Mouse (Mus musculus) urinary bladder, postnatal 25 days (tissue): ENCODE measurements at regions not wholly inside any gene's neighbourhood (a gene's known extent, or its start where the extent isn't known, plus 50 kb on each side); places are given as distances from the start of the nearest gene placed in this dataset.

Experiments used
- DNase-seq: peaks from one replicate; pipeline ENCODE4 v3.0.0; 2022; ENCODE audit warnings: low spot score

DNA sequence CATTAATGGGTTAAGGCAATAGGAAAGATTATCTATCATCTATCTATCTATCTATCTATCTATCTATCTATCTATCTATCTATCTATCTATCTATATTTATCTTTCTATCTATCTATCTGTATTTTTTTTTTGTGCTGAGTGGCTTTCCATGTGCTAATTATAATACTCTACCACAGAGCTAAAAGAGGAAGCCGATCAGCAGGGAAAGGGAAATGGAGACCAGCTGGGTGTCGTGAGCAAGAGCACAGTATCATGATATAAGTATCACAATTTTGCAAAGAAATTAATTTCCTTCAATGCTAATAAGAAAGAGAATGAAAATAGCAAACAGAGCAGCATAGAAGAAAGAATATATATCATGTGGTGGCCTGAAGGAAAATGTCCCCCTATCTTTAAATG, 69.6 kb downstream of the Cldn1 start:
- no peak for DNase-seq

DNA sequence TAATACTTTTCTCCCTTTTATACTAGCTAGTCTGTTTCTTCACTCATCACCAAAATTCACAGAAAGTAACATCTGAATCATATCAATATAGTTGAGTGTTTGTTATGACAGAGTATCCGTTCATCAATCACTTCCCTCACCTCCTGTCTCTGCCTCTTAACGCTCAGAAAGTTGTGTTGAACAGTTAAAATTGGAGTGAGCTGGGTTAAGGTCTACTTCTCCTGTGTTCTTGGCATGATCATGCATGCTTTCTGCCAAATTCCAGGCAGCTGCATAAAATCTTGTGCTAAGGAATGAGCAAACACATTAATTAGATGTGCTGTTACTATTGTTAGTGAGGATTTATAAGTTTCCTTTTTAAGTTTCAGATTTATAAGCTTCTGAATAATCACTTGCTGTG, 79.9 kb downstream of the Cldn1 start:
- DNase-seq, result no peak

DNA sequence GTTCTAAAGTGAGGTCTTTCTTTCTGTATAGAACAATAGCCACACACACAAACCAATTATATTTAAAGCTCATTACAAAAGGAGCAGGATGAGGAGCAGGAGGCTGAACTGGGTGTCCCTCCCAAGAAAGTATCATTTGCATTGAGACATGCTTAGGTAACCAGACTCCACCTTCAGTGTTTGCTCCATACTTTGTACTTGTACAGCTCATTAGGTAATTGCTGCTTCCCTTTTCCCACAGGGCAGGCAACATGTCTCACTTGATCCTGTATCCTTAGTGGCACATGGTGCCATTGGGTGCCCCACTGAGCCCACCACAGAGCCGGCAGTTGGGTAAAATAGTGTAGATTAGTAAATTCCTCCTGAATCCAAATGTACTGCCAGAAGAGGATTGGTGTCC, 86.0 kb downstream of the Cldn1 start:
- no peak for DNase-seq

DNA sequence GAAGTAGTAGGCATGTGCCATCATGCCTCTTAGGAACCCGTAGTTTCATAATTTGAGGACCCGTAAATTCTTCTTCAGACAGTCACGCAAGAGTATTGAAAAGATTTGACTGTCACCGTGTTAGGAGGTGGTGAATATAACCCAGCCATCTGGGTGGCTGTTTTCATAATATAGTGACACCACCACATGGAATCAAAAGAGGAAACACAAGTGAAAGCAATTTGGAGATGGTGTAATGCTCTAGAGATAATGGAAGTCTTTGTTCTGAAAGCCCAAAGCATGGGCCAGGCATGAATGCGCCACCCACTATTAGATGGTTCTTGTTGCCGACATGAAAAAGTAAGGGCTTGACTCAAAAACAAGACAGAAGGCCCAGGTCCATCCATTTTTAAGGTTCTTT, 86.9 kb downstream of the Cldn1 start:
- no peak for DNase-seq

DNA sequence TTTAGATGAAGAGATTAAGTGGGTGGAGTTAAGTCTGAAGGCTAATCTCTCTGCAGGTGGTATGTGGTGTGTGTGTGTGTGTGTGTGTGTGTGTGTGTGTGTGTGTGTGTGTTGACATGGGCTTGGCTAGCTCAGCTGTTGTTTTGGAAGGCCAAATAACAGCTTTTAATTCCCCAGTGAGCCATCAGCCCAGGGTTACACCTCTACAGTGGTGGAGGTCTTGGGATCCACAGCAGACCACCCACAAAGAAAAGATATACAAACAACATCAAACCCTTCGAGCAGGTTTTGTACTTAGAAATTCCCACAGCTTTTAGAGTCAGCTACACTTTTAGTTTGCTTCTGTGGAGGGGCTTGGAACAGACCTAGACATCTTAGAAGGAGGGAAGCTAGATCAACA, 89.2 kb downstream of the Cldn1 start:
- DNase-seq, result no peak

DNA sequence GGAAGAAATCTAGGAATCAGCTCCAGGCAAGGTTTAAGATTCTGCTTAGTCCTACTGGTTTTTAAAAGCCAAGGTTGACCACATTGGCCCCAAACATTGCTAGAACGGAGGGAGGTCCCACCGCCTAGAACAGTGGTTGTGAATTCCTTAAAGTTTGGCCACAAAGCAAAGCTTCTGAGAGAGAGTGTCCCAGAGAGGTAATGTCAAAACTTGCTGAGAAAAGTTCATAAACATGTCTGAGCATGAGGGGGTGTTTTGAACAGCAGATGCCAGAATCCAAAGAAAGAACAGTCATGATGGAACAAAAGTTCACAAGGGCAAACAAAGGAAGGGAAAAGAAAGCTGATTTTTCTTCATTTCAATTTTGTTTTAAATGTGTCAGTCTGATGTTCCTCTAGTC, 90.1 kb downstream of the Cldn1 start:
- DNase-seq, result no peak

DNA sequence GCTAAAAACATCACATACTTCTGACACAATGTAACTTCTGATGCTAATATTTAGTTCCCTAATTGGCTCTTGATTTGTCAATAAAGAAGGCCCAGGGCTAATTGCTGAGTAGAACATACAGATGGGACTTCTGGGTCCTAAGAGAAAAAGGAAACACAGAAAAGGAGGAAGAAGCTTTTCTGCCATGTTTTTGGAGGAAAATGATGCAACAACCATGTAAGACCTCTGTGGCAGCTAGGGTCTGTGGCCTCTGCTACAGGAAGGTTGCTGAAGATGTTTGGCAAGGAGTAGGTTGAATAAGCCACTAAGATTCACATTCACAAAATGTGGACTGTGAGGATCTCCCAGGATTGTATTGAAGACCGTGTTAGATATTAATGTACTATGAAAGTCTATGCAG, 94.9 kb downstream of the Cldn1 start:
- no peak for DNase-seq

DNA sequence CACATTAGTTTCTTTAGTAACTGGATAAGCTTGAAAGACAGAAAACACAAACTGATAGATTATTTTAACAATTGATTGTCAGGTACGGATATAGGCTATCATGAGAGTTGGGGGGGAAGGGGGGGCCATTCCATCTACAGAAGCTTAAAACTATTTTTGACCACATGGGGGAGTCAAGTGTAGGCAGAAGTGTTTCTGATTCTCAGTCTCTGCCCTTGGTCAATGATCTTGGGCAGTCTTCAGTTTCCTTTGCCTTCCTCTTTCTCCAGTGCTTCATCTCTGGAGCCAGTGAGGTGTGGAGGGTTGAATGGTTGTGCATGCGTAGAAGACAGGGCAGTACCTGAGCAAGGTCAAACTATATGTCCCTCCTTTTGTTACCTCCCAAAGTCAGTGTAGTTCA, 118.8 kb downstream of the Cldn1 start:
- no peak for DNase-seq

DNA sequence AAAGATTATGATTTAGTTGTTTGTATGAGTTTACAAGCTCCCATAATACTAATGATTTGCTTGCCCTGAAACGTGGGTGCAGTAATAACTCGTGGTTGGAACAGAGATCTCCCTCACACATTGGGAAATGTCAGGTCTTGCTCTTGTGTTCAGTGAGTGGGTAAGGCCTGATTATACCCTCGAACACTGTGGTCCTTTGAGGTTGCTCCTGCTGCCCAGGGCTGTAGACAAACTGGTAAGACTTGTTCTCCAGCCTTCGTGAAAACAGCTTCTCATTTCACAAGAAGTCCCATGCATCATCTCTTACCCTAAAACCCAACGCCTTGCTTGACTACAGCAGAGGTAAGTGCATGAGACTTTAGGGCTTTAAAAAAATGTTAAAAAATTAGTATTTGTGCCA, 119.9 kb downstream of the Cldn1 start:
- no peak for DNase-seq

DNA sequence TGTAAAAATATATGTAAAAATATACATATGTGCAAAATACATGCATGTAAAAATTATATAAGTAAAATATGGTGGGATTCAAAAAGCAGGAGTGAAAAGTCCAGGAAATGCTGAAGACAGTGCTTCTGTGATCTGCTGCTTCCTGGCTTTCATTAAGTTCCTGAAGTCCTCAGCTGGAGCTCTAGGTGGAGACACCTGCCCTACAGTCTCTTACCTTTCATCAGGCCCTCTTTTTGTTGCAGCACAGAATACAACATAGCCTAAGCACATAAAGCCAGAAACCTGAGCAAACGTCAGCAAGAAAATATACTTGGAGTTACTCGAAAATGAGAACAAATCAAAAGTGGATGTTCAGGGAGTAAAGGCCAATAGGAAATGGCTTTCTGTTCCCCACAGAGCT, 120.6 kb downstream of the Cldn1 start:
- no peak for DNase-seq

DNA sequence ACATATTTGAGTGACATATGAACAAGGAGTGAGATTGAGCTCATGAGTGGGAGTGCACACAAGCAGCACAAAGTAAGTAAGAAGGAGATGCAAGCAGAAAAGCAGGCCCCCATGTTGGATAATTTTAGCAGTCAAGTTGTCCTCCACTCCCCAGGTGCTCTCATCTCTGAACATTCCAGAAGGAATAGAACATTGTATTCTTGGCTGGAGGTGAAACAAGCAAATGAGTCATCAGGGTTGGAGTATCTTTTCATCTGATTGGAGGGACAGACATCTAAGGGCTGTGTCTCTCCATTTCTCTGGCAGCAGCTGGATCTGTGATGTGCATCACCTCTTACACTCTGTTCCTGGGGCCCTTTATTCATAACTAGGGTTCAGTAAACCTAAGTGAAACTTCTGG, 122.7 kb downstream of the Cldn1 start:
- DNase-seq, result no peak

DNA sequence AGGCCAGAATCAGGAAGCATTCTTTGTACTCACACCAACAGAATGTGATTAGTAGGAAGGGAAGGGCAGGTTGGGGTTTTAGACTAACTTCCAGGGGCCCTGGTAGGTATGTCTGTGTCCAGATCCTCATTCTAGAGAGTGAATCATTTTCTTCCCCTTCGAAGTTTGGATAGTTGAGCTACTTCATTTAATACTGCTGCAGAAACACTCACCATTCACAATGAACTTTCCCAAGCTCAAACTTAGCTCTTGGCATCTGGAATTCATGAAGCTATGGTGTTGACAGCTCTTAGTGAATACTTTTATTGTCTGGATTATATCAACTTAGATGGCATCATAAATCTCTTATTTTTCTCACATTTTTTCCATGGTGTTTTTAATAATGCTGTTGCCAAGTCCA, 123.7 kb downstream of the Cldn1 start:
- DNase-seq, result no peak

DNA sequence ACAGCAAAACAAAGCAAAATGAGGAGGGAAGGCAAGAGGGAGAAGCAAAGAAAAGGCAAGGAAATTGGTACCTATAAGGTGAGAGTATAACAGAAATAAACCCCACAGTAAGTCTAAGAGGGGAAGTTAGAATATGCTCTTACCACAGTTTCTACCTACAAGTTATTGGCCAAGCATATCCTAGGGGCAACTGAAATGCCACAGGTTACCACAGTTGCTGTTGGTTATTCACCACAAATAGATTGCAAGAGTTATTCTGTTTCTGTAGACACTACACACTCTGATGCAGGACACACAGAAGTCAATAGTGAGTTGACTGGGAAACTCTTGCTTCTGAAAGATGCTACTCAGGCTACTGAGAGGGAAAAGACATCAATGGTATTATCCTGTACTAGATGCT, 129.7 kb upstream of the P3h2 start:
- DNase-seq, result no peak

DNA sequence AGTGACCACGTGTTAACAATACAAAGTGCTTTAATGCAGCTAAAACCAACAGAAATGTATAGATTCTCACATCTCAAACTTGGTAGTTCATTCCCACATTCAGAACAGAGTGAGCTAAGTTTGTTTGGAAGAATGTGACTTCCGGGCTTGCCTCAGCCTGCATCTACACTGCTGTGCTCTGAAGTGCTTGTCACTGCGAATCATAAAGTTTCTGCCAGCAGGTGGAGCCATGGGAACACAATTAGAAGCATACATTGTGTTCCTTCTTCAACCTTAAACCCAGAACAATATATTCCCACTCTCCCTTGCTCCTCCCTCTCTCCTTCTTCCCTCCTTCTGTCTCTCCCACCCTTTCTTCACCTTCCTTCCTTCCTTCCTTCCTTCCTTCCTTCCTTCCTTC, 128.5 kb upstream of the P3h2 start:
- DNase-seq, result peak; percentile 79

DNA sequence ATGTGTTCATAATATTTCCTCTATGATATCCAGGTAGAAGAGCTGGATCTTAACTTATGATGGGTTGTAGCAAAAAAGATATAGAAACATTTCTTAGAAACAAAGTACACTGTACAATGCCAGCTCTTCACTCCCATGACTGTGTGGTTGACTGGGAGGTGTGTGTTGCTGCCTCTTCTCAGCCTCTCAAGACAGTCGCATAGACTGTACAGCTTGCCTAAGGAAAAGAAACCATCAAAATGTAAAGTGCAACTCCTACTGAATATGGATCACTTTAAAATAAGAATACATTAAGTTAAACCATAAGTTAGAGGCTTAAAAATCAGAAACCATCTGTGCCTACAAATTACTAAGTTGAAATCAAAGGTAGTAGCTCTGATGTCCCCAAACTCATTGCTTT, 125.5 kb upstream of the P3h2 start:
- DNase-seq, result no peak

DNA sequence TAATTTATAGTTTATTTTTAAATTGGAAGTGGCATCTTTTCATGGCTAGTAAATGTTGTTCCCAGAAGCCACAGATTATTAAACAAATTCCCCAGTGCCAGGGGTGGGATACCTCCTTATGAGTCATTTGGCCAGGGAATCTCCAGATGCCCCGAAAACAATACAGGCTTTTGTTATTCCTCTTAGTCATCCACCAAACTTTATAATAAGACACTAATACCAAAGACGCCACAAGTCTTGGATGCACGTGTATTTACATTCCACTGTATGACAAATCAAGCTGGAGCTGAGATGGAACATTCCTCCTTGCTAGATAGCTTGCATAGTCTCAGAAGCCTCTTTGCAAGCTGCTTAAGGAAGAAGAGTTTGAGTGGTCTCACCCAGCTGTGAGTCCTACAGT, 105.8 kb upstream of the P3h2 start:
- DNase-seq, result no peak

DNA sequence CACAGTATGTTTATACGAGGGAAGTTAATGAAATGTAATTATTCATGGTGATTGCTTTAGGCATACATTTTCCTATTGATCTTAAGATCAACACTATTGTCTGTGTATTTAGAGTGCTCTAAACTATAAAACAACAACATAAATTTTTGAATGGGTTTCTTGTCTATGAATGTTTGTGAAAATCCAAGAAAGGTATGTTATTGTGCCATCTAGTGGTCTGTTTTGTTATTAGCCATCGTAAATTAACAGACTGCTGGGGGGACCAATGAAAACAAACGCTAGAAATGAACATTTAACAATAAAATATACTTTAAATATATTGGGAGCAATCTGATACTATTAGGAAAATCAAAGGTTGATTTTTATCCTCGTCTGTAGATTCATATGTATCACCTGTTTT, 93.5 kb upstream of the P3h2 start:
- no peak for DNase-seq

DNA sequence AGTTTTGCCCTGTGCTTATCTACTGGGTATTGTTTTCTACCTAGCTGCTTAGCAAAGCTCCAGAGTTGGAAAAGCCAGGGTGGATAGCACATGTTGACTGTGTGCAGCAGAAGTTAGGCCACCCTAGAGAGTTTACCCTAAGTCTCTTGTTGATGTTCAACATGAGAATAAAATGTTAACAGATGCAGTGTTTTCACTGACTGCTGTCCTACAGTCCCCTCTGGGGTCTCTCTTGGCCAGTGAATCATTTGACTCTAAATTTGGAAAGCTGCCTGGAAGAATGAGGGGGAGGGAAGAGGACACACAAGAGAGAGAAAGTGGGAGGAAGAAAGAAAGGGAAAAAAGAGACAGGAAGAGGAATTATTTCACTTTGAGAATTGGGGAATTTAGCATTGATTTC, 90.8 kb upstream of the P3h2 start:
- DNase-seq, result no peak

DNA sequence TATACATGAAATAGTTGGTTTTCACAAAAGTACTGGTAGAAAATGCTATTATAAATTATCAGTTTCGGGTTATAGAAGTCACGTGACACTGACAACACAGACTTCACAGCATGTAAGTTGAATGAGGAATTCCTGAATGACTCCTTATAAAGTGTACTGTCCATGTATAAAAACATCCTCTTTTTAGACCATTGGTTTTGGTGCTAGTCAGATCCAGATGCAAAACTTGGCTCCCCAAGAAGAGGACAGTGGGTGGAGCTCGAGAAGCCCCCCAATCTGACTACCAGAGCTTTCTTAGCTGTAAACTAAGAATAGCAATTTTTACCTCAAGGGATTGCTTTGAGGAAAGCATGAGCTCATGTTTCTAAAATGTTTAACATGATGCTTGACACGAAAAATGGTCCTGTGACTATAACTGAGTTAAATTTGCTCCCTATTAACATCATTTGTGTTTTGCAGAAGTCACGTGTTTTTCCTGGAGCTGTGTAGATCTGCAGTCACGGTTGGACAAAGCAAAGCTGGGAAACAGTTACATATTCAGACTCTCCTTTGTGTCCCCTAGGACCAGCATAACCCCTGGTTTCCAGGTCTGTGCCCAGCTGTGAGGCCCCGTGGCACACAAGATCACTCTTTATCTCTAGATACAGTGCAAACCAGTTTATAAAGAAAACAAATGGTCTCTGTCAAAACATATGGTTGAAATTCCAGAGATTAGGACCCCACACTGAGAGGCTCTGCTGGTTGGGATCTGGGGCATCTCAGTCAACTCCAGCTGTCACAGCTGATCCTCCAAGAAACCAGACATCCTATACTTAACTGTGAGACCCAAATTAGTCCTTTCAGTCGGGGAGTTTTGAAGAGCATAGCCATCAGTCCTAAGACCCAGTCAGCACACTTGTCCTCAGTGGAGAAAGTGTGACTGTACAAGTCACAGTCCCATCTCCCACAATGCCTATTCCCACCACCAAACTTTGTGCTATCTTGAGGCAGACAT, 80.0 kb upstream of the P3h2 start:
- DNase-seq, result no peak

DNA sequence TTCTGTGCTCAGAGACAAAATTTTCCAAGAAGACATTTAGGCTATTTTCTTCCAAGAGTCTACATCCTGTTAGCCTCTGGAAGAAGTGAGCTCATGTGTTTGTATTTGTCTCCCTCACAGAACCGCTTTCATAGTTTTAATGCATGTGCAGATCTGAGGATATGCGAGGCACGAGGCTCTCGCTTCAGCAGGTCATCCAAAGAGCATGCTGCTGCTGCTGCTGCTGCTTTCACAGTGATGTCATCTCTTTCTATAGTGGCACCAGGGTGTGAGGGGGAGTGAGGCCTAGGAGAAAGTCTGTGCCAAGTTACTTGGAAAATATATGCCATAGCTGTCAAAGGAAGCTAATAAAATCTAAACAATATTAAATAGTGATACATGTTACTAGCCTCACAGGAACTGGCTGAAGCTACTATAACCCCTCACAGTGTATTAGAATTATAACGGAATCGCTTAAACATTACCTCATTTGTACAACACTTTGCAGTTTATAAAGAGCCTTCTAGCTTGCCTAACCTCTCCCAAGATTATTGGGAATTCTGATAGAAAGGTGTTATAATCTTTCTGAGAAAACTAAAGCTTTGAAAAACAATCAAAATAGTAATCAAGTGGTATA, 79.2 kb upstream of the P3h2 start:
- no peak for DNase-seq

DNA sequence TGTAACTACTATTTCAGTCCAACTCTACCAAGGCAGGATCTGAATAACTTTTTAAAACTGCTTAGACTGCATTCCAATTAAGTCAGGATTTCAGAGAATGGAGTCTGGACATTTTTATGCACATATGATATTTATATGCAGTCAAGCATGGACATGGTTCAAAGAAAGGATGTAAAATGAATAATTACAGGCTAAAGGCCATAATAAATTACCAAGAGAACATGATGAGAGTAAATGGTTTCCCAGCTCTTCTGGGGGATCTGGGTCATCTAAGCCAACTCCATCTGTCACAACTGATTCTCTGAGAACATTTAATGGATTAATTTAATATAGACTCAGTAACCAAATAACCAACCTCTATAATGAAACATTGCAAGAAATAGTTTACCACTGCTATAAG, 77.9 kb upstream of the P3h2 start:
- DNase-seq, result no peak

DNA sequence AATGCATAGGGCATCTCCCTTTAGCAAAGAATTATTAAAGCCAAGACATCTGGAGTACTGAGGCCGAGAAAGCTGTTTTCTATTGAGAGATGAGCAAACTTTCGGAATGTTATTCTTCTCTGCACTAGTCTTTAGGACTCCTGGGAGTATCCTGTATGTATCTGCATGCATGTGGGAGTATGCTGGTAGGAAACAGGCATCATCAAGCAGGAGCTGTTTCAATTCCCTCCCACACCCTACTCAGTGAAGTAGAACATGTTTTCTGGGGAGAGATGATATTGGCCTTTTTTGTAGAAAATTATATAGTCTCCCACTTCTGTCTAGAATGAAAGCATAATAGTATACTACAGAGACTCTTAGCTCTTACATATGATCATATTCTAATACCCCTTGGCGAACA, 76.1 kb upstream of the P3h2 start:
- DNase-seq, result no peak

DNA sequence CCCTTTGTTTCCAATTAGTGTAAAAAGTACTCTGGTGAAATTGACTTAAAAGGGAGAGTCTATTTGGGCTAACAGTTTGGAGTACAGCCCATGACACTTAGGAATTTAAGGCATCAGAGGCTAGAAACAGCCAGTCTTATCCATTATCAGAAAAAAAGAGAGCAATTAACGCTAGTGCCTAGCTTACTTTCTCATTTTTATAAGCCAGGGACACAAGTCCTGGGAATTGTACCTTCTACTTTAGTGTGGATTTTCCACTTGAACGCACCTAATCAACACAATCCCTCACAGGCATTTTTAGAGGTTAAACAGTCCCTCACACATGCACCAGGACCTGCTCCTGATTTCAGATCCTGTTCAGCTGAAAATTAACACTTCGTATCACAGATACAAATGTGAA, 65.9 kb upstream of the P3h2 start:
- DNase-seq, result no peak

DNA sequence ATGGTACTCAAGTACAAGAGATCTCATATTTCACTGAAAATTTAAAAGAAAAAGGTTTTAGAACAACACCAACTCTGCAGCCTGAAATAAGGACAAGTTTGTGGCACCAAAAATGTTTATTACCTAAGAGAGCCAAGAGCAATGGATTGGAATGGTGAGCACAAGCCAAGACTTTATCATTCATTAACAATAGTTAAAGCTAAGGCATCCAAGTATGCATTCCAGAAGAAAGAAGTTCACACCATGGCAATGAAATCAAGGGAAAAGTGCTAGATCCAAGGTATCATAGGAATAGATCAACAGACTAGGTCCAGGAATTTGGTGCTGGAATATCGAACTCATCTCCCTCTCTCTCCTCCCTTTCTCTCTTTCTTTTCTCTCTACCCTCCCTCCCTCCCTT, 63.8 kb upstream of the P3h2 start:
- DNase-seq, result no peak
